Mouse (Mus musculus) intestine, postnatal 0 days (tissue): ENCODE measurements around the gene Plekhg5. TPM values are rescaled to one million over a fixed set of nuclear protein-coding genes. Genes with fewer than 3 reads are reported as not detected.

ENCODE experiments used
- ATAC-seq: fragments of 200-750 bp; cut with Nextera tagmentation; 2 replicates; pipeline ENCODE4 v1.8.0; 2017; ENCODE audit warnings: mild to moderate bottlenecking, moderate TSS enrichment, moderate library complexity
- H3K27ac ChIP-seq: fragments of 300-500 bp; sonication (generic); 2 replicates; pipeline ENCODE4 v1.5.1; 2014; ENCODE audit warnings: mild to moderate bottlenecking, low read depth, low read length, moderate library complexity
- H3K27me3 ChIP-seq: fragments of 300-500 bp; sonication (generic); replicated peaks from 2 replicates; pipeline ENCODE4 v1.6.1; 2014; ENCODE audit warnings: low read length, mixed read lengths; ENCODE audit not compliant: control insufficient read depth, insufficient read depth
- H3K36me3 ChIP-seq: fragments of 300-500 bp; sonication (generic); 2 replicates; pipeline ENCODE4 v1.6.1; 2014; ENCODE audit warnings: mild to moderate bottlenecking, moderate library complexity; ENCODE audit not compliant: control insufficient read depth, insufficient read depth
- H3K4me1 ChIP-seq: fragments of 300-500 bp; sonication (generic); replicated peaks from 2 replicates; pipeline ENCODE4 v1.6.1; 2014; ENCODE audit warnings: antibody characterized with exemption, low read length, mixed read lengths; ENCODE audit not compliant: control insufficient read depth, insufficient read depth
- H3K4me2 ChIP-seq: fragments of 300-500 bp; sonication (generic); replicated peaks from 2 replicates; pipeline ENCODE4 v1.6.1; 2014; ENCODE audit warnings: low read depth, mild to moderate bottlenecking, moderate library complexity
- H3K4me3 ChIP-seq: fragments of 300-500 bp; sonication (generic); 2 replicates; pipeline ENCODE4 v1.5.1; 2014; ENCODE audit warnings: low read depth, low read length
- H3K9ac ChIP-seq: fragments of 300-500 bp; sonication (generic); 2 replicates; pipeline ENCODE4 v1.6.1; 2014; ENCODE audit warnings: mild to moderate bottlenecking, low read depth, low read length
- H3K9me3 ChIP-seq: fragments of 300-500 bp; sonication (generic); 2 replicates; pipeline ENCODE4 v1.6.1; 2016; ENCODE audit warnings: mixed run types; ENCODE audit not compliant: control insufficient read depth
- CTCF ChIP-seq: sonication (generic); IDR thresholded peaks from 2 replicates; pipeline ENCODE4 v1.5.1; 2016; ENCODE audit warnings: low read depth, mild to moderate bottlenecking, control low read depth, antibody characterized with exemption, moderate library complexity
- WGBS: fragments of 180-500 bp; shearing (Covaris S2); extraction: QIAGEN DNeasy Blood & Tissue Kit; methylation state at CpG from one replicate; pipeline ENCODE4 v1.1.7; 2014; 5-methylcytosine and 5-hydroxymethylcytosine counted together
- polyA plus RNA-seq: library from polyadenylated mRNA; unstranded; fragments of >200 nt; fragmentation: Nextera tagmentation; extraction: Ambion mirVana; gene quantifications from 2 replicates; pipeline ENCODE4 v1.2.1, GENCODE M21; 2015

The Plekhg5 gene
- polyA plus RNA-seq, 1 experiment from 2014 or later = 14.0 TPM

GRCm38 (mm10) chr4:152129395-152129930 lies 57.2 kb downstream of the Plekhg5 start:
- Histone ChIP-seq H3K9ac (peak overlapping the region; percentile 26; the same call in 1 of the 2 replicates), H3K27ac (peak overlapping the region; percentile 76), H3K9me3 (no peaks in the 10 kb centered on the region), H3K36me3 (peaks cover 11% of the 10 kb centered on the region; the same call in 1 of the 2 replicates), H3K4me3 (peak overlapping the region; percentile 55), H3K27me3 (peaks cover 62% of the 10 kb centered on the region), H3K4me1 (no peaks in the 10 kb centered on the region; the same call in none of the 2 replicates), H3K4me2 (peak overlapping the region; percentile 89)
- no peak for ATAC-seq
- no peak for TF ChIP-seq CTCF
- WGBS = 35% methylated on average over 13 of the region's 13 CpGs

- H3K27me3 ChIP-seq = peaks cover 51% of the 10 kb centered on the region
- peaks cover 6% of the 10 kb centered on the region; the same call in 1 of the 2 replicates for H3K36me3 ChIP-seq
- no peaks in the 10 kb centered on the region for H3K9me3 ChIP-seq
- peak; percentile 70 for TF ChIP-seq CTCF
- H3K4me1 ChIP-seq = no peaks in the 10 kb centered on the region; the same call in none of the 2 replicates
- whole genome bisulfite sequencing = under 1% methylated on average over 82 of the region's 85 CpGs
- H3K9ac ChIP-seq = peak overlapping the region; percentile 57
- ATAC-seq = peak; percentile 66
- peak overlapping the region; percentile 89 for H3K4me2 ChIP-seq
- peak overlapping the region; percentile 55 for H3K4me3 ChIP-seq
- H3K27ac ChIP-seq = peak overlapping the region; percentile 75
Observed at GRCm38 (mm10) chr4:152130771-152131653, 58.7 kb downstream of the Plekhg5 start.

GRCm38 (mm10) chr4:152131809-152132771 lies 59.8 kb downstream of the Plekhg5 start:
- Histone ChIP-seq H3K36me3 (no peaks in the 10 kb centered on the region), H3K27ac (peak overlapping the region; percentile 75), H3K4me1 (no peaks in the 10 kb centered on the region; the same call in none of the 2 replicates), H3K9me3 (no peaks in the 10 kb centered on the region), H3K4me2 (peak overlapping the region; percentile 89), H3K4me3 (peak overlapping the region; percentile 55), H3K27me3 (peaks cover 44% of the 10 kb centered on the region; the same call in 1 of the 2 replicates), H3K9ac (peak overlapping the region; percentile 57; the same call in 1 of the 2 replicates)
- 10% methylated on average over 50 of the region's 50 CpGs for WGBS
- TF ChIP-seq CTCF = no peak
- ATAC-seq = peak; percentile 17

GRCm38 (mm10) chr4:152132772-152133169 lies 60.5 kb downstream of the Plekhg5 start:
- peak; percentile 15 for ATAC-seq
- Histone ChIP-seq H3K9me3 (no peaks in the 10 kb centered on the region), H3K27ac (0 out of 2 replicates have a peak overlapping the region, but pooled peaks have one; percentile 21), H3K4me3 (peak overlapping the region; percentile 55; the same call in 1 of the 2 replicates), H3K9ac (no peak overlapping the region), H3K27me3 (peaks cover 37% of the 10 kb centered on the region; the same call in 1 of the 2 replicates), H3K4me2 (peak overlapping the region; percentile 89), H3K36me3 (no peaks in the 10 kb centered on the region), H3K4me1 (no peaks in the 10 kb centered on the region; the same call in none of the 2 replicates)
- peak; percentile 56 for TF ChIP-seq CTCF
- WGBS = 20% methylated on average over 10 of the region's 10 CpGs

GRCm38 (mm10) chr4:152133213-152133612 lies 60.9 kb downstream of the Plekhg5 start:
- Histone ChIP-seq H3K9me3 (no peaks in the 10 kb centered on the region), H3K36me3 (no peaks in the 10 kb centered on the region), H3K9ac (no peak overlapping the region), H3K27ac (no peak overlapping the region), H3K4me2 (no peak overlapping the region), H3K4me1 (no peaks in the 10 kb centered on the region; the same call in none of the 2 replicates), H3K4me3 (no peak overlapping the region), H3K27me3 (peaks cover 33% of the 10 kb centered on the region; the same call in 1 of the 2 replicates)
- ATAC-seq = no peak
- 67% methylated on average over 5 of the region's 5 CpGs for WGBS
- no peak for TF ChIP-seq CTCF
